Mouse (Mus musculus) lung, embryonic 16.5 days (tissue): ENCODE data around the gene Dhrs3. TPM values are rescaled to one million over a fixed set of nuclear protein-coding genes. Genes with fewer than 3 reads are reported as not detected.

Experiments used
- ATAC-seq: fragments of 200-750 bp; cut with Nextera tagmentation; 2 replicates; pipeline ENCODE4 v1.8.0; 2017; ENCODE audit warnings: low read depth, mild to moderate bottlenecking, moderate library complexity
- H3K27ac ChIP-seq: fragments of 300-500 bp; sonication (generic); 2 replicates; pipeline ENCODE4 v1.5.1; 2014; ENCODE audit warnings: mild to moderate bottlenecking, control low read depth, low read length
- H3K27me3 ChIP-seq: fragments of 300-500 bp; sonication (generic); 2 replicates; pipeline ENCODE4 v1.6.1; 2014; ENCODE audit warnings: low read depth, low read length, mixed read lengths; ENCODE audit not compliant: control insufficient read depth, insufficient read depth
- H3K36me3 ChIP-seq: fragments of 300-500 bp; sonication (generic); 2 replicates; pipeline ENCODE4 v1.6.1; 2014; ENCODE audit warnings: low read length; ENCODE audit not compliant: control insufficient read depth, insufficient read depth
- H3K4me1 ChIP-seq: fragments of 300-500 bp; sonication (generic); replicated peaks from 2 replicates; pipeline ENCODE4 v1.6.1; 2014; ENCODE audit warnings: low read length, mixed read lengths; ENCODE audit not compliant: control insufficient read depth, insufficient read depth
- H3K4me2 ChIP-seq: fragments of 300-500 bp; sonication (generic); 2 replicates; pipeline ENCODE4 v1.6.1; 2014; ENCODE audit warnings: low read depth, low read length, control low read depth
- H3K4me3 ChIP-seq: fragments of 300-500 bp; sonication (generic); 2 replicates; pipeline ENCODE4 v1.5.1; 2014; ENCODE audit warnings: mild to moderate bottlenecking, low read length, control low read depth
- H3K9ac ChIP-seq: fragments of 300-500 bp; sonication (generic); 2 replicates; pipeline ENCODE4 v1.6.1; 2014; ENCODE audit warnings: low read length, control low read depth
- H3K9me3 ChIP-seq: fragments of 300-500 bp; sonication (generic); 2 replicates; pipeline ENCODE4 v1.6.1; 2016; ENCODE audit warnings: low read length; ENCODE audit not compliant: control insufficient read depth
- WGBS: fragments of 180-500 bp; shearing (Covaris S2); extraction: QIAGEN DNeasy Blood & Tissue Kit; methylation state at CpG from one replicate; pipeline ENCODE4 v1.1.7; 2014; 5-methylcytosine and 5-hydroxymethylcytosine counted together
- polyA plus RNA-seq: library from polyadenylated mRNA; unstranded; fragments of >200 nt; fragmentation: Nextera tagmentation; extraction: Ambion mirVana; gene quantifications from 2 replicates; pipeline ENCODE4 v1.2.1, GENCODE M21; 2015

Dhrs3 gene
- polyA plus RNA-seq, 1 experiment from 2014 or later, result 67.6 TPM

DNA sequence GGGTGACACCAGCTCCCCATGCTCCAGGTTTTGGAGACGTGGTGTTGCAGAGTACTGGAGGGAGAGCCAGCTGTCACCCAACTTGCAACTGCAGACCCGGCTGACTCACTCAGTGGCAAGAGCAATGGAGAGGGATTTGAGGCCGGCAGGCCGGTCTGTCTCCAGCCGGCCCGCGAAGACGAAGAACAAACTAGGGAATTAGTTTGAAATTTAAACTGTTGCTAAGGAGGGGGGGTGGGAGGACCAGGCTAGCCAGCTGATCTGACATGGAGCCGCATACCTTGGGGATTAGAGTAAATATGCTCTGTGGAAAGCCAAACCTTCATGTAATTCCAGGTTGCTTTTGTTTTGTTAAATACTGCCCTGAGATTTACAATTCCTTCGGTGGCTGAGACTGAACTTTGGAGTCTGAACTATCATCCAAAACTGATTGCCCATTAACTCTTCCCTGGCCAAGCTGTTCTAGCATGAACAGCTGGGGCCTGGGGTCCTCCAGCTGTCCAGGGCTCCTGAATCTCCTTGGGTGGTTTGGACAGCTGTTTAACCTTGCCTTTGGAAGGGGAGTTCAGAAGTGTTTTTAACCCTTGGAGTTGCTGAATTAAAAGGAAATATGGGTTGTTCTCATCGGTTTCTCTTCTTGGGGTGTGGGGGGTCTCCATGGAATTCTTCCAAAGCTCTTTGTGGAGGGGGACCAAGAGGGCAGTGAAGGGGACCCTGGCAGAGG lies 2.0 kb downstream of the Dhrs3 start:
- Histone ChIP-seq H3K36me3 (peaks cover 5% of the 10 kb centered on the region; the same call in 1 of the 2 replicates), H3K27me3 (no peaks in the 10 kb centered on the region), H3K4me2 (peak overlapping the region; percentile 87), H3K9me3 (0 out of 2 replicates have a peak, but pooled peaks cover 3% of the 10 kb centered on the region), H3K4me3 (peak overlapping the region; percentile 69), H3K9ac (peak overlapping the region; percentile 76), H3K27ac (peak overlapping the region; percentile 92), H3K4me1 (peaks cover 41% of the 10 kb centered on the region)
- ATAC-seq, result peak; percentile 13
- WGBS, result 2% methylated on average over 11 of the region's 11 CpGs

DNA sequence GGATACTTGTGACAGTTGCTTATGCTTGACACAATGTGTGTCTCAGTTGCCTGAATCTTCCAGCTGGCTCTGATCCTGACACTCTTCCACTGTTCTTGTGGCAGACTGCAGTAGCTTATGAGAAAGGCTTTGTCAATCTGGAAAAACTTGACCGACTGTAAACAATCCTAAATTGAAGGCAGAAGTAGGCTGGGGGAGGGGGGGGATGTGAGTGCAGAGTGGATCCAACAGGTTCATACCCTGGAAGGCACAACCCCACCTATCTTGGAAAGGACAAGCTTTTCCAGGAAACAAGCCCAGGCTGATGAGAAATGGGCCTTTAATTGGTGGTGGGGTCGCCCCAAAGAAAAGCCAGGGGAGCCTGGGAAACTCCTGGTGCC lies 2.6 kb downstream of the Dhrs3 start:
- Histone ChIP-seq H3K4me2 (peak overlapping the region; percentile 87), H3K36me3 (peaks cover 5% of the 10 kb centered on the region; the same call in 1 of the 2 replicates), H3K9me3 (0 out of 2 replicates have a peak, but pooled peaks cover 3% of the 10 kb centered on the region), H3K27ac (peak overlapping the region; percentile 92), H3K9ac (peak overlapping the region; percentile 76), H3K4me1 (peaks cover 41% of the 10 kb centered on the region), H3K4me3 (peak overlapping the region; percentile 69), H3K27me3 (no peaks in the 10 kb centered on the region)
- peak; percentile 28 for ATAC-seq
- 5% methylated on average over 2 of the region's 2 CpGs for WGBS

DNA sequence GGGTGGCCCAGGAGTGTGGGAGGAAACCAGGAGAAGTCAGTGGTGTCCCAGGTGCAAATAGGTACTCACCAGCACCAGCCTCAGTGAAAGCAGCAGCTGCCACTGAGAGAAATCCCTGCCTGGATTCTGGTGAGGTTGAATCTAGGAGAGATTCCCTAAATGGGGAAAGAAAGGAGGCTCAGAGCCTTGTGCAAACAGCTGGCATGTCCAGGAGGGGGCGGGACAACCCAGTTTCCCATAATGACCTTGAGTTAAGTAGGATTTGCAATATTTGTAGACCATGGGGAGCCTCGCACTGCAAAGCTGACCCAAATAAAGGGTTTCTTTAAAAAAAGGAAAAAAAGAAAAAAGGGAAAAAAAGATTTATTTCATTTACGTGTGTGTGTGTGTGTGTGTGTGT lies 3.7 kb downstream of the Dhrs3 start:
- Histone ChIP-seq H3K4me1 (peaks cover 42% of the 10 kb centered on the region), H3K4me2 (peak overlapping the region; percentile 7; the same call in 1 of the 2 replicates), H3K9ac (peak overlapping the region; percentile 23; the same call in 1 of the 2 replicates), H3K27ac (peak overlapping the region; percentile 23), H3K4me3 (no peak overlapping the region; the same call in 1 of the 2 replicates), H3K36me3 (peaks cover 5% of the 10 kb centered on the region; the same call in 1 of the 2 replicates), H3K9me3 (0 out of 2 replicates have a peak, but pooled peaks cover 3% of the 10 kb centered on the region), H3K27me3 (no peaks in the 10 kb centered on the region)
- 35% methylated on average over 3 of the region's 3 CpGs for WGBS
- ATAC-seq, result no peak

DNA sequence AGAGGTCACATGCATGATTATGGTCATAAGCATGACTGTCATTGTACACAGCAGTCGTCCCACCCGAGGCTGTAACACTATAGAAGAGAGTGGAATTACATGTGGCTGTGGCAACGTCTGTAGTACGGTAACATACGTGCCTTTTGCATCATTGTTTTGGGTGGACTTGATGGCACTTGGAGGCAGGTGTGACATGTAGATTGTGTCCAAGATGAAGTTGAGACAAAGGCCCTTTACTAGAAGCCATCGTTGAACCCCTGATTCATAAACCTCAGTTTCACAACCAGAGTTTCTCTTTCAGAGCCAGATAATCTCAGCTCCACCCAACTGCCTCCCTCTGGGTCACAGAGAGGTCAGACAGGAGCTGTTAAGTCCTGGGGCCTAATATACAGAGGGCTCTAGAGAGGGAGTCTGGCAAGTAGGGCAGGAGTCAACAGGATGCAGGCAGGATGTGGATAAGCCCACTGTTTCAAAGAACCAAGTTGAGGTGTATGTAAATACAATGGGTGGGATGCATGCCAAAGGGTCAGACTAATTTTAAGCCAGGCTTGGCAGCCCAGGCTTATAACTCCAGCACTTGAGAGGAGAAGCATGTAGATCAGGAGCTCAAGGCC lies 5.5 kb downstream of the Dhrs3 start:
- Histone ChIP-seq H3K9ac (no peak overlapping the region), H3K4me2 (no peak overlapping the region), H3K27me3 (no peaks in the 10 kb centered on the region), H3K27ac (peak overlapping the region; percentile 30), H3K36me3 (peaks cover 5% of the 10 kb centered on the region; the same call in 1 of the 2 replicates), H3K4me1 (peaks cover 39% of the 10 kb centered on the region), H3K4me3 (no peak overlapping the region), H3K9me3 (0 out of 2 replicates have a peak, but pooled peaks cover 3% of the 10 kb centered on the region)
- ATAC-seq, result peak; percentile 60
- 43% methylated on average over 6 of the region's 6 CpGs for WGBS

DNA sequence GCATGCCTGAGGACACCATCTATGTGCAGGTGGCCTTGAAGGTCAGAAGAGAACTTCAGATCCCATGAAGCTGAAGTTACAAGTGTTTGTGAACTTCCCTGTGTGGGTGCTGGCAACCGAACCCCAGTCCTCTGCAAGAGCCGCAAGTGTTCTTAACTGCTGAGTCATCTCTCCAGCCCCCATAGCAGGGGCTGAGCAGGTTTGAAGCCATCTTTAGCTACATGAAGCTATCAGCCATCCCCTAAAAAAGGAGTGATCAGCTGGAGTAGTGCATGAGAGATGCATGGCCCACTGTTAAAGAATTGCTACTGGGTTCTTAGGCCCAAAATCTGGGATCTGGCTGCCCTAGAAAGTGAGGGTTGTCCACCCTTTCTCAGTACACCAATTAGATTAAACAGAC lies 6.1 kb downstream of the Dhrs3 start:
- H3K9ac ChIP-seq, result no peak overlapping the region
- H3K9me3 ChIP-seq, result 0 out of 2 replicates have a peak, but pooled peaks cover 3% of the 10 kb centered on the region
- no peak overlapping the region for H3K4me2 ChIP-seq
- H3K4me1 ChIP-seq, result peaks cover 45% of the 10 kb centered on the region
- WGBS, result 96% methylated on average over 2 of the region's 2 CpGs
- H3K27ac ChIP-seq, result peak overlapping the region; percentile 32
- H3K36me3 ChIP-seq, result peaks cover 5% of the 10 kb centered on the region; the same call in 1 of the 2 replicates
- H3K4me3 ChIP-seq, result no peak overlapping the region
- ATAC-seq, result no peak
- H3K27me3 ChIP-seq, result no peaks in the 10 kb centered on the region

DNA sequence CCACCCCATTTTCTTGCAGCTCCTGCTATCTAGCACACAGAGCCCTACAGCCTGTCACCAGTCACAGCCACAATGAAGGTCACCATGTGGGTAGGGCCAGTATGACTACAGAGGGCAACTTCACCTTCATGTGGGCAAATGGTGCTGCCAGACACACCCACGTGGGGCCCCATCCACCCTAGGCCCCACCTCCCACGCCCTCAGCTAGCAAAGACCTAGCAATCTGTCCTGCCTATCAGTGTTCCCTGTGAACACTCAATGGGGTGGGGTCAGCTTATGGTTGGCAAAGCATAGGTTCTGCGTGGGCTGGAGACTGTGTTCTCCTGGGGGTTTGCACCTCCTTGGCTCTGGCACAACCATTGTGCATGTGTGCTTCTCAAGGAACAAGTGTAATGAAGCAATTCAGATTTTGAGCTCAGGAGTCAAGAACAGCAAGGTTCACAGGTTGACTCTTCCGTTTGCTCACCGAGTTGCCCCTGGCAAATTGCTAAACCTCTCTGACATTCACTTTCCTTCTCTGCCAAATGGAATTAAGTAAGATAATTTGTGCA lies 9.0 kb downstream of the Dhrs3 start:
- ATAC-seq, result no peak
- no peak overlapping the region for H3K9ac ChIP-seq
- WGBS, result 75% methylated on average over 5 of the region's 5 CpGs
- H3K4me3 ChIP-seq, result no peak overlapping the region
- H3K9me3 ChIP-seq, result 0 out of 2 replicates have a peak, but pooled peaks cover 3% of the 10 kb centered on the region
- H3K36me3 ChIP-seq, result peaks cover 5% of the 10 kb centered on the region; the same call in 1 of the 2 replicates
- no peak overlapping the region for H3K27ac ChIP-seq
- H3K4me2 ChIP-seq, result no peak overlapping the region
- no peaks in the 10 kb centered on the region for H3K27me3 ChIP-seq
- peaks cover 37% of the 10 kb centered on the region for H3K4me1 ChIP-seq

DNA sequence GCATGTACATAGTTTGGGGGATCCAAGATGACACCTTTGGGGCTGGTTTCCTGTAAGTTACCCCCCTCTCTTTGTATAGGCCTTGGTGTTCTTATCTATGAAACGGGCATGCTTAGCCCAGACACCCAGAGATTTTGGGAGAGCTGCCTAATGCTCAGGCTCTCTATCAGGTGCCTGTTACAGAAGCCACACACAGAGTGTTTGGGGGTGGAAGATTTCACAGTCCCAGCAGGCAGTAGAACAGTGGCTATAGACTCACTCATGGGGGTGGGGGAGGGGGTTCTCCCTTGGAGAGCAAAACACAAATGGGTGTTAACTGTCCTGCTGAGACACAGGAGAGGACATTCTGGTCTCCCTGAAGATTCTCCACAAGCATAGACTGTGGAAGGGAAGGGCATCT lies 10.5 kb downstream of the Dhrs3 start:
- no peak for ATAC-seq
- Histone ChIP-seq H3K4me3 (no peak overlapping the region), H3K4me2 (no peak overlapping the region), H3K36me3 (peaks cover 5% of the 10 kb centered on the region; the same call in 1 of the 2 replicates), H3K27ac (peak overlapping the region; percentile 43), H3K9ac (no peak overlapping the region), H3K4me1 (peaks cover 41% of the 10 kb centered on the region), H3K9me3 (0 out of 2 replicates have a peak, but pooled peaks cover 3% of the 10 kb centered on the region), H3K27me3 (no peaks in the 10 kb centered on the region)
- 83% methylated on average over 1 of the region's 1 CpGs for WGBS

DNA sequence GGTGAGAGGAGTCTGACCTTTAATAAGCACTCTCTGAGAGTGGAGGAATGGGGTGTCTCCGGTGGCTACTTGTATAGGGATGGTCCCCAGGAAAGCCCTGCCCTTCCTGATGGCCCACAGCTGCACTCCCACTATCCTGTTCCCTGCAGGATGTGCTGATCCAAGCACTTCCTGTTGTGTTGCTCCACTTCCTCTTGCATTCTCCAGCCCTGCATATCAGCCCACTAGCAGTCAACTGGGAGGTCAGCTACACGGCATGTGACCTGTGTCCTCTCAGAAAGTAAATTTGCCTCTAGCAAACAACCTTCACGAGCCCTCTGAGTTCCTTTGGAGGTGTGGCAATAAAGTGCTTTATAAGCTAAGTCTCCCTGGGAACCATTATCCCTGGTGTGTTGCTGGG lies 11.3 kb downstream of the Dhrs3 start:
- no peaks in the 10 kb centered on the region for H3K9me3 ChIP-seq
- peak; percentile 76 for ATAC-seq
- peaks cover 38% of the 10 kb centered on the region for H3K4me1 ChIP-seq
- H3K9ac ChIP-seq, result no peak overlapping the region
- H3K36me3 ChIP-seq, result peaks cover 3% of the 10 kb centered on the region; the same call in 1 of the 2 replicates
- no peak overlapping the region for H3K4me2 ChIP-seq
- peak overlapping the region; percentile 43 for H3K27ac ChIP-seq
- WGBS, result 33% methylated on average over 3 of the region's 3 CpGs
- no peak overlapping the region for H3K4me3 ChIP-seq
- no peaks in the 10 kb centered on the region for H3K27me3 ChIP-seq

DNA sequence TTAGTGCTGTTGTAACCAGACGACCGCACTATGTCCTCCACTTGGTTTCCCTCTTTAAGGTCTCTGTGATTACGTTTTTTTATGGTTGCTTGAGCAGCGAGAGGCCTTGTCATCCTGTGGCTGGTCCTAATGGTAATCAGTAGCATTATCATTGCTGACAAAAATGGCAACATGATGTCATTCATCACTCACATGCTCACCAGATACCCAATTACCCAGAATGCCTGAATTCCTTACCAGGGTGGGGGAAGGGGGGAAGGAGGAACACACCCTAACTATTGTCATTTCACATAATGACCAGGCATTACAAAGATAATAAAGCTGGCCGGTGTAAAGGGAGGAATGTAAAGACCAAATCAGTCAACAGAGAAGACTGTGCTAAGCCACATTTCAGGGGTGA lies 12.5 kb downstream of the Dhrs3 start:
- no peak overlapping the region for H3K9ac ChIP-seq
- no peak overlapping the region for H3K4me3 ChIP-seq
- H3K36me3 ChIP-seq, result no peaks in the 10 kb centered on the region
- H3K27ac ChIP-seq, result no peak overlapping the region
- WGBS, result 67% methylated on average over 5 of the region's 5 CpGs
- H3K4me2 ChIP-seq, result no peak overlapping the region
- no peak for ATAC-seq
- no peaks in the 10 kb centered on the region for H3K9me3 ChIP-seq
- no peaks in the 10 kb centered on the region for H3K27me3 ChIP-seq
- H3K4me1 ChIP-seq, result peaks cover 38% of the 10 kb centered on the region
